Mouse (Mus musculus) myocyte (in vitro differentiated cells): Measurements from ENCODE around the gene Sirt7. TPM values are rescaled to one million over a fixed set of nuclear protein-coding genes. Genes with fewer than 3 reads are reported as not detected.

Experiments
- H3K27me3 ChIP-seq: one replicate; pipeline ENCODE4 v1.6.1; 2011; ENCODE audit not compliant: control insufficient read depth, insufficient read depth, insufficient read length
- H3K36me3 ChIP-seq: one replicate; pipeline ENCODE4 v1.6.1; 2011; ENCODE audit not compliant: control insufficient read depth, insufficient read depth
- H3K4me2 ChIP-seq: one replicate; pipeline ENCODE4 v1.6.1; 2011; ENCODE audit warnings: low read depth, control low read depth
- H3K4me3 ChIP-seq: one replicate; pipeline ENCODE4 v1.5.1; 2011; ENCODE audit warnings: mild to moderate bottlenecking, control low read depth, moderate library complexity
- H3K79me2 ChIP-seq: one replicate; pipeline ENCODE4 v1.6.1; 2011; ENCODE audit not compliant: control insufficient read depth, insufficient read depth
- H3ac ChIP-seq: one replicate; pipeline ENCODE4 v1.6.1; 2011; ENCODE audit not compliant: control insufficient read depth, insufficient read length
- CEBPB ChIP-seq: IDR thresholded peaks from 2 replicates; pipeline ENCODE4 v1.6.1; 2011; ENCODE audit warnings: mild to moderate bottlenecking, moderate library complexity; ENCODE audit not compliant: poor library complexity, insufficient read depth, severe bottlenecking
- E2F4 ChIP-seq: IDR thresholded peaks from one replicate; pipeline ENCODE4 v1.6.1; 2011; ENCODE audit warnings: mild to moderate bottlenecking, control low read depth, moderate library complexity; ENCODE audit not compliant: insufficient read depth
- MAX ChIP-seq: IDR thresholded peaks from one replicate; pipeline ENCODE4 v1.6.1; 2011; ENCODE audit warnings: low read depth, mild to moderate bottlenecking, control low read depth
- MYOD1 ChIP-seq, 3 experiments: IDR thresholded peaks; one replicate each; pipeline ENCODE4 v1.6.1; 2011; ENCODE audit warnings: control low read depth in 2 of 3, low read depth in 2 of 3, mild to moderate bottlenecking in 2 of 3, moderate library complexity in 1 of 3; ENCODE audit not compliant: insufficient read length in 2 of 3, control insufficient read depth in 1 of 3
- MYOG ChIP-seq, 3 experiments: IDR thresholded peaks; one replicate each; pipeline ENCODE4 v1.6.1; 2011; ENCODE audit warnings: control low read depth in 2 of 3, low read depth in 2 of 3, mild to moderate bottlenecking in 2 of 3; ENCODE audit not compliant: insufficient read length in 2 of 3, control insufficient read depth in 1 of 3, insufficient read depth in 1 of 3
- POLR2A ChIP-seq: IDR thresholded peaks from one replicate; pipeline ENCODE4 v1.6.1; 2011; ENCODE audit warnings: low read depth, mild to moderate bottlenecking, control low read depth, moderate library complexity; ENCODE audit not compliant: insufficient read length
- POLR2AphosphoS2 ChIP-seq: IDR thresholded peaks from one replicate; pipeline ENCODE4 v1.6.1; 2011; ENCODE audit warnings: low read depth, control low read depth; ENCODE audit not compliant: insufficient read length
- REST ChIP-seq: IDR thresholded peaks from one replicate; pipeline ENCODE4 v1.6.1; 2011; ENCODE audit warnings: mild to moderate bottlenecking, control low read depth, moderate library complexity; ENCODE audit not compliant: insufficient read depth, insufficient read length
- SRF ChIP-seq: IDR thresholded peaks from one replicate; pipeline ENCODE4 v1.6.1; 2011; ENCODE audit warnings: low read depth; ENCODE audit not compliant: control insufficient read depth, insufficient read length
- TCF12 ChIP-seq: IDR thresholded peaks from one replicate; pipeline ENCODE4 v1.6.1; 2011; ENCODE audit warnings: mild to moderate bottlenecking, control low read depth; ENCODE audit not compliant: poor library complexity, insufficient read depth, severe bottlenecking
- TCF3 ChIP-seq: IDR thresholded peaks from one replicate; pipeline ENCODE4 v1.6.1; 2011; ENCODE audit warnings: low read depth, control low read depth; ENCODE audit not compliant: insufficient read length
- USF1 ChIP-seq: IDR thresholded peaks from one replicate; pipeline ENCODE4 v1.6.1; 2011; ENCODE audit warnings: low read depth, mild to moderate bottlenecking, control low read depth, moderate library complexity
- polyA plus RNA-seq: library from polyadenylated mRNA; unstranded; fragments of >200 nt; fragmentation: generic; extraction: Trizol; gene quantifications from one replicate; pipeline ENCODE4 v1.2.1, GENCODE M21; 2012; ENCODE audit warnings: missing spikeins

Gene Sirt7
- polyA plus RNA-seq, 1 experiment: 29.9 TPM

GRCm38 (mm10) chr11:120647047-120647830 is 22.2 kb upstream of the Sirt7 start:
- Histone ChIP-seq H3K4me3 (peak overlapping the region; percentile 7), H3K4me2 (peak overlapping the region; percentile 71), H3K27me3 (no peaks in the 10 kb centered on the region), H3ac (no peak overlapping the region), H3K36me3 (no peaks in the 10 kb centered on the region), H3K79me2 (no peaks in the 10 kb centered on the region)
- TF ChIP-seq E2F4 (no peak), TCF3 (no peak), REST (no peak), USF1 (no peak), POLR2A (no peak), SRF (no peak), MAX (no peak), MYOG (IDR thresholded peaks at IDR 0.05; ENCODE audit: control insufficient read depth in 1 of 3, insufficient read depth in 1 of 3, insufficient read length in 2 of 3, low read depth in 2 of 3) (no peak), TCF12 (no peak), MYOD1 (IDR thresholded peaks at IDR 0.05; ENCODE audit: control insufficient read depth in 1 of 3, insufficient read length in 2 of 3, low read depth in 2 of 3) (no peak), CEBPB (no peak), POLR2AphosphoS2 (no peak)

GRCm38 (mm10) chr11:120643601-120643987 is 18.6 kb upstream of the Sirt7 start, which contains the start of gene Pycr1:
Gene Pycr1, minus strand, starts transcription at chr11:120643769.
- Histone ChIP-seq H3K27me3 (no peaks in the 10 kb centered on the region), H3K36me3 (no peaks in the 10 kb centered on the region), H3K79me2 (no peaks in the 10 kb centered on the region), H3K4me2 (peak within 1 kb of the TSS; percentile 97), H3ac (peak within 1 kb of the TSS; percentile 19), H3K4me3 (peak within 1 kb of the TSS; percentile 48)
- TF ChIP-seq POLR2A (peak; percentile 93), POLR2AphosphoS2 (peak; percentile 92), SRF (no peak), CEBPB (peak; percentile 96)

DNA sequence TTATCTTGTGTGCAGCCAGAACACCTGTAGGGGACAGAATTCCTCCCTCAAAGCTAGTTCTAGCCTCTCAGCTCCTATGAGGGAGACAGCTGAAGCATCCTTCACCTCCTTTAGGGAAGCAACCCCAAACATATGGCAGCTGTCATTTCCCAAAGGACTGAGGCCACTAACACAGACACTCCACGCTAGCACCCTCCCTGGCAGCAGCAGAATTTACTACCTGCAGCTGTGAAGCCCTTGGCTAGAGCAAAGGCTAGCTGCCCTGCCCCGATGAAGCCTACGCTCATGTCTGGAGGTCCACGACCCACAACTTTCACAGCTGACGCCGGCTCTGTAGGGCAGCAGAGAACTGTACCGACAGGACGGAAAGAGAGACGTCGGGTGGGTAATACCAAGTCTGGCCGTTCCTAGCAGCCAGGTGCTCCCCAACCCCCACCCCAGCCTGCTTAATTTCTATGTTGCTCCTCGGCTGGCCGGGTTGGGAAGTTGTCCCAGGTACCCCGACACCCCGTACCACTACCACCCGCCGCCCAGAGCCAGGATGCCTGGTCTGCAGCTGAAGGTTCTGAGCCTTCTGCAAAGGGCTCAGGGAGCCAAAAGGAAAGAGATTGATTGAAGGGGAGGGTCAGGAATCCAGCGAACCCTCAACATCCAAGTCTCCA is 18.0 kb upstream of the Sirt7 start:
- Histone ChIP-seq H3K79me2 (no peaks in the 10 kb centered on the region), H3K4me2 (peak overlapping the region; percentile 97), H3K27me3 (no peaks in the 10 kb centered on the region), H3K36me3 (no peaks in the 10 kb centered on the region), H3ac (peak overlapping the region; percentile 19), H3K4me3 (peak overlapping the region; percentile 48)
- peak; percentile 54 for TF ChIP-seq POLR2A
- peak; percentile 25 to 77 (median 61) for TF ChIP-seq MYOG (IDR thresholded peaks at IDR 0.05; ENCODE audit: control insufficient read depth in 1 of 3, insufficient read depth in 1 of 3, insufficient read length in 2 of 3, low read depth in 2 of 3)
- TF ChIP-seq TCF3: peak; percentile 30
- TF ChIP-seq CEBPB: no peak
- TF ChIP-seq USF1: no peak
- no peak for TF ChIP-seq REST
- TF ChIP-seq SRF: no peak
- no peak for TF ChIP-seq MAX
- peak in 2 of 3 experiments; percentile 85 to 93 for TF ChIP-seq MYOD1 (IDR thresholded peaks at IDR 0.05; ENCODE audit: control insufficient read depth in 1 of 3, insufficient read length in 2 of 3, low read depth in 2 of 3)
- TF ChIP-seq TCF12: peak; percentile 33
- peak; percentile 63 for TF ChIP-seq POLR2AphosphoS2
- TF ChIP-seq E2F4: no peak

- no peaks in the 10 kb centered on the region for H3K36me3 ChIP-seq
- H3K4me3 ChIP-seq: peak overlapping the region; percentile 48
- H3K4me2 ChIP-seq: peak overlapping the region; percentile 97
Measured at GRCm38 (mm10) chr11:120641869-120642268, 16.8 kb upstream of the Sirt7 start.

GRCm38 (mm10) chr11:120641255-120641654 is 16.2 kb upstream of the Sirt7 start:
- TF ChIP-seq TCF12: no peak
- TF ChIP-seq MYOG (IDR thresholded peaks at IDR 0.05; ENCODE audit: control insufficient read depth in 1 of 3, insufficient read depth in 1 of 3, insufficient read length in 2 of 3, low read depth in 2 of 3): no peak
- TF ChIP-seq TCF3: no peak
- TF ChIP-seq E2F4: no peak
- TF ChIP-seq MYOD1 (IDR thresholded peaks at IDR 0.05; ENCODE audit: control insufficient read depth in 1 of 3, insufficient read length in 2 of 3, low read depth in 2 of 3): no peak
- no peak for TF ChIP-seq REST
- no peak for TF ChIP-seq MAX
- no peak for TF ChIP-seq SRF
- TF ChIP-seq POLR2AphosphoS2: no peak
- no peak overlapping the region for H3ac ChIP-seq
- no peaks in the 10 kb centered on the region for H3K79me2 ChIP-seq
- H3K36me3 ChIP-seq: no peaks in the 10 kb centered on the region
- H3K4me3 ChIP-seq: no peak overlapping the region
- no peak overlapping the region for H3K4me2 ChIP-seq
- no peaks in the 10 kb centered on the region for H3K27me3 ChIP-seq

More at GRCm38 (mm10) chr11:120641869-120642268, 16.8 kb upstream of the Sirt7 start:
- no peaks in the 10 kb centered on the region for H3K27me3 ChIP-seq
- H3K79me2 ChIP-seq: no peaks in the 10 kb centered on the region
- no peak overlapping the region for H3ac ChIP-seq
- TF ChIP-seq SRF (no peak), E2F4 (no peak), CEBPB (no peak), TCF3 (no peak)
